Mouse (Mus musculus) liver, embryonic 13.5 days (tissue): ENCODE data around the gene Smim17. TPM values are rescaled to one million over a fixed set of nuclear protein-coding genes. Genes with fewer than 3 reads are reported as not detected.
"Not testable (repeated sequence)": the region's sequence is repeated elsewhere in the genome, so short reads cannot be mapped to it uniquely, and the experiment has no call there.

Experiments
- ATAC-seq: fragments of 200-750 bp; cut with Nextera tagmentation; 2 replicates; pipeline ENCODE4 v1.8.0; 2017; ENCODE audit warnings: low read depth, mild to moderate bottlenecking, moderate number of reproducible peaks, moderate library complexity
- DNase-seq: peaks from one replicate; pipeline ENCODE4 v3.0.0; 2022
- H3K27ac ChIP-seq: fragments of 300-500 bp; sonication (generic); 2 replicates; pipeline ENCODE4 v1.5.1; 2015; ENCODE audit warnings: moderate library complexity, mild to moderate bottlenecking, inconsistent platforms
- H3K27me3 ChIP-seq: fragments of 300-500 bp; sonication (generic); 2 replicates; pipeline ENCODE4 v1.6.1; 2015; ENCODE audit warnings: mild to moderate bottlenecking, inconsistent platforms
- H3K36me3 ChIP-seq: fragments of 300-500 bp; sonication (generic); 2 replicates; pipeline ENCODE4 v1.6.1; 2015; ENCODE audit warnings: mild to moderate bottlenecking, inconsistent platforms
- H3K4me1 ChIP-seq: fragments of 300-500 bp; sonication (generic); replicated peaks from 2 replicates; pipeline ENCODE4 v1.6.1; 2015; ENCODE audit warnings: inconsistent platforms
- H3K4me2 ChIP-seq: fragments of 300-500 bp; sonication (generic); 2 replicates; pipeline ENCODE4 v1.6.1; 2015; ENCODE audit warnings: inconsistent platforms, mild to moderate bottlenecking, moderate library complexity
- H3K4me3 ChIP-seq: fragments of 300-500 bp; sonication (generic); replicated peaks from 2 replicates; pipeline ENCODE4 v1.5.1; 2015; ENCODE audit warnings: mild to moderate bottlenecking, inconsistent platforms
- H3K9ac ChIP-seq: fragments of 300-500 bp; sonication (generic); 2 replicates; pipeline ENCODE4 v1.6.1; 2015; ENCODE audit warnings: mild to moderate bottlenecking, inconsistent platforms
- H3K9me3 ChIP-seq: fragments of 300-500 bp; sonication (generic); replicated peaks from 2 replicates; pipeline ENCODE4 v1.6.1; 2016; ENCODE audit warnings: inconsistent platforms
- WGBS: fragments of 180-500 bp; shearing (Covaris S2); methylation state at CpG from one replicate; pipeline ENCODE4 v1.1.7; 2015; ENCODE audit not compliant: insufficient replicate concordance; 5-methylcytosine and 5-hydroxymethylcytosine counted together
- polyA plus RNA-seq: library from polyadenylated mRNA; unstranded; fragments of >200 nt; fragmentation: Nextera tagmentation; extraction: Ambion mirVana; gene quantifications from 2 replicates; pipeline ENCODE4 v1.2.1, GENCODE M21; 2015

The Smim17 gene
- polyA plus RNA-seq, 1 experiment from 2014 or later = not detected

DNA sequence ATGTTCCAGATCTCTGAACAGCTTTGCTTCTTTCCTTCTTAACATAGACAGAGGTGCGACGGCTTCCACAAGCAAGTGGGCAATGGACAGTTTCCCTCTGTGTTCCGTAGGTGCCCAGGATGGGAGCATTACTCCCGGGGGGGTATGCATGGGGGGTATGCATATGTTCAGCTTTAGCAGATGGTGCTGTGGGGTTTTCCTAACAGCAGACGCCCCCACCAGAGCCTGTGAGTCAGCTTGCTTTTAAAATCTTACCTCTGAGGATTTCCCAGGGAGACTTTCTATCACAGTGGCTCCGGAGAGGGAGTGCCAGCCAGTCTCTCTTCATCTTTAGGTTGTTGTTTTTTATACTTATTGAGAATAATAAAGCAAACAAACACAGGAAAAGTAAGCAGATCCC, 21.4 kb downstream of the Smim17 start:
- 49% methylated on average over 6 of the region's 6 CpGs for WGBS
- no peak for ATAC-seq

DNA sequence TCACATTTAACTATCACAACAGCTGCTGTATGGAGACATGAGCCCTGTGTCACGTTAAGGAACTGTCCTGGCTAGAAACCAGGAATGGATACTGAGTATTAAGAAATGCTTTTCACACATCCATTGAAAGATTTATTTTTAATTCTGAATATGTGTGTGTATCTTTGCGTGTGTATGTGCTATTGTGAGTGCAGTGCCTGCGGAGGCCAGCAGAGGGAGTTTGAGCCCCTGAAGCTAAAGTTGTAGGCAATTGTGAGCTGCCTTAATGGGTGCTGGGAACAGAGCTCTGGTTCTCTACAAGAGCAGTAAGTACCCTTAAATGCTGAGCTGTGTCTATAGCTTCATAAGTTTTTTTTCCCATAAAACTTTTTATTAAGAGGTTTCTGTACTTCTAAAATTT, 30.9 kb downstream of the Smim17 start:
- Histone ChIP-seq H3K27ac (no peak overlapping the region), H3K9ac (no peak overlapping the region), H3K4me1 (no peaks in the 10 kb centered on the region), H3K27me3 (no peaks in the 10 kb centered on the region), H3K4me2 (no peak overlapping the region), H3K4me3 (no peak overlapping the region), H3K9me3 (peaks cover 4% of the 10 kb centered on the region; the same call in 1 of the 2 replicates), H3K36me3 (no peaks in the 10 kb centered on the region)
- DNase-seq = no peak
- 70% methylated on average over 3 of the region's 3 CpGs for WGBS
- no peak for ATAC-seq

More for the DNA sequence above, 21.4 kb downstream of the Smim17 start:
- no peaks in the 10 kb centered on the region for H3K36me3 ChIP-seq
- H3K4me2 ChIP-seq = no peak overlapping the region
- no peaks in the 10 kb centered on the region for H3K4me1 ChIP-seq
- H3K9me3 ChIP-seq = no peaks in the 10 kb centered on the region
- H3K27ac ChIP-seq = no peak overlapping the region
- no peaks in the 10 kb centered on the region for H3K27me3 ChIP-seq
- no peak overlapping the region for H3K4me3 ChIP-seq
- H3K9ac ChIP-seq = no peak overlapping the region
- DNase-seq = no peak

DNA sequence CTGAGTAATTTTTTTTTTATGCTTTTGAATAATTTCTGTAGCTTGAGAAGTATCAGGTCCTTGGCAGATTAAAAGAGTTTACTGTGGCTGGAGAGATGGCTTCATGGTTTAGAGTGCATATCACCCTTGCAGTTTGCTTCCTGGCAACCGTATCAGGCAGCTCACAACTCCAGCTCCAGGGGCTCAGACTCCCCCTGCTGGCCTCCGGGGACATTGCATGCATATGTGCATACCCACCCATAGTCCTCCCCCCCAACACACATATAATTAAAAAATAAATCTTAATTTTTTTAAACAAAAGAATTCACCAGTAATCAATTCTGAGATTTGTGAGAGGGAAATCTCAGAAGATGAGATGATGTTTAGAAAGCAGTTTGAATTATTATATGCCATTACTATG, 31.8 kb downstream of the Smim17 start:
- no peak for ATAC-seq
- Histone ChIP-seq H3K9me3 (peaks cover 4% of the 10 kb centered on the region; the same call in 1 of the 2 replicates), H3K36me3 (no peaks in the 10 kb centered on the region), H3K27me3 (no peaks in the 10 kb centered on the region), H3K4me1 (no peaks in the 10 kb centered on the region), H3K9ac (no peak overlapping the region), H3K4me2 (no peak overlapping the region), H3K27ac (no peak overlapping the region), H3K4me3 (no peak overlapping the region)
- 25% methylated on average over 2 of the region's 2 CpGs for WGBS
- peak; percentile 14 for DNase-seq

DNA sequence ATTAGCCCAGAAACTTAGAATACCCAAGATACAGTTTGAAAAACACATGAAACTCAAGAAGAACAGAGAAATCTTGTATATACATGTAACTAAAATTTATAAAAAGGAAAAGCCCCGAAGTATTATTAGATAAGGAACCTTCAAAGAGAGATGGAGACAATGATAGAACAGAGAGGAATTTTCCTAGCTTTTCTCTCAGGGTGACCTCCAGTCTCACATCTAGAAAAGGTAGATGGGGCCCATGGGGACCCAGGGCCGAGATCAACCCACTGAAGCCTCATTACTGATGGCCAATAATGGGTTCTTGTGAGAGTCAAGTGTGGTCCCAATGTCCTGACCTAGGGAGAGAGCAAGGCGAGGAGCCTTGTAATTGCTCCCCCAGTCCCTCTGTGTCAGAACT, 39.9 kb downstream of the Smim17 start, which contains the start of gene Olfr1344:
Gene Olfr1344, plus strand, starts transcription at position 301 of the 400 bp plus-strand sequence.
- H3K27ac ChIP-seq = no peak within 1 kb of the TSS
- no peaks in the 10 kb centered on the region for H3K36me3 ChIP-seq
- no peak within 1 kb of the TSS for H3K9ac ChIP-seq
- no peak for ATAC-seq
- no peak for DNase-seq
- no peaks in the 10 kb centered on the region for H3K27me3 ChIP-seq
- H3K4me1 ChIP-seq = no peaks in the 10 kb centered on the region
- WGBS = 41% methylated on average over 3 of the region's 3 CpGs
- H3K4me3 ChIP-seq = no peak within 1 kb of the TSS
- no peaks in the 10 kb centered on the region for H3K9me3 ChIP-seq
- H3K4me2 ChIP-seq = no peak within 1 kb of the TSS

DNA sequence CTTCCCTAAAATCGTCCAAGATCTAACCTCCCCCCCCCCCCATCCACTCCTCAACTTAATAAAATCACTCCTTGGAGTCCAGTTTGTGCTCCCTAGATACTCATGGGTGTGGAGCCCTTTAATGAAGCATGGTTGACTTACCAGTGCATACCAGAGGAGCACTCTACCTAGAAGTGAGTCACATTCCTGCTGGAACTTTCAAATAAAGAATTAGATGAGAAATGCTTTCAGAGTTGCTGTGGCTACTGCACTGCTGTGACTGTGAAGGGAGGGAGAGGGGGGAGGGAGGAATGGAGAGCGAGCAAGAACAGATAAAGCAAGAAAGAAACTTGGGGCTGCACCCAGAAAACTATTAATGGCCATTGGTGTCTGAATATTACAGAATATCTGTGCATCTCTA, 42.7 kb downstream of the Smim17 start:
- no peaks in the 10 kb centered on the region for H3K36me3 ChIP-seq
- no peak for DNase-seq
- no peaks in the 10 kb centered on the region for H3K4me1 ChIP-seq
- no peak overlapping the region for H3K27ac ChIP-seq
- H3K27me3 ChIP-seq = no peaks in the 10 kb centered on the region
- no peak overlapping the region for H3K4me2 ChIP-seq
- 33% methylated on average over 2 of the region's 2 CpGs for WGBS
- ATAC-seq = no peak
- no peak overlapping the region for H3K9ac ChIP-seq
- no peak overlapping the region for H3K4me3 ChIP-seq
- no peaks in the 10 kb centered on the region for H3K9me3 ChIP-seq

DNA sequence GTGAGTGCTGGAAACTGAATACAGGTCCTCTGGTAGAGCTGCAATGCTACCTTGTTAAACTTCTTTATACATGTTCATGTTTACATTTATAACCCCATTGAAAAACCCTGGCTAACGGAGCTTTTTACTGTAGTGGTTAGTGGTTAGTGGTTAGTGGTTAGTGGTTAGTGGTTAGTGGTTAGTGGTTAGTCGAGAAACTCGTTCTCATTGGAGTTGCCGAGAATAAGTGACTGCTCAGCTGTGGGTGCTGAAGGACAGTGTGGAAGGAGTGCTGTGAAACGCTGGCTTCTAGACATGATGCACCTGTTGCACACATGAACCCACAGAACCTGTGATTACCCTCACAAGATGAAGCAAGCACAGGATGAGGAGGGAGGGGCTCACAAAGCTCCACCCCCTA, 49.3 kb downstream of the Smim17 start:
- WGBS = 27% methylated on average over 5 of the region's 5 CpGs
- no peaks in the 10 kb centered on the region for H3K9me3 ChIP-seq
- no peak for ATAC-seq

GRCm38 (mm10) chr7:6455868-6456267, 57.4 kb downstream of the Smim17 start, which contains the start of gene Olfr1336:
Gene Olfr1336, plus strand, starts transcription at chr7:6456168.
- H3K9ac ChIP-seq = no peak within 1 kb of the TSS
- no peaks in the 10 kb centered on the region for H3K36me3 ChIP-seq
- no peaks in the 10 kb centered on the region for H3K4me1 ChIP-seq
- no peak within 1 kb of the TSS for H3K27ac ChIP-seq
- no peak within 1 kb of the TSS for H3K4me3 ChIP-seq
- no peak within 1 kb of the TSS for H3K4me2 ChIP-seq
- no peak for ATAC-seq
- no peak for DNase-seq
- no peaks in the 10 kb centered on the region for H3K9me3 ChIP-seq
- no peaks in the 10 kb centered on the region for H3K27me3 ChIP-seq

More for the DNA sequence above, 49.3 kb downstream of the Smim17 start:
- H3K4me3 ChIP-seq = no peak overlapping the region
- H3K36me3 ChIP-seq = no peaks in the 10 kb centered on the region
- H3K27me3 ChIP-seq = no peaks in the 10 kb centered on the region
- H3K4me1 ChIP-seq = no peaks in the 10 kb centered on the region
- no peak overlapping the region for H3K4me2 ChIP-seq
- no peak for DNase-seq
- no peak overlapping the region for H3K27ac ChIP-seq
- no peak overlapping the region for H3K9ac ChIP-seq

DNA sequence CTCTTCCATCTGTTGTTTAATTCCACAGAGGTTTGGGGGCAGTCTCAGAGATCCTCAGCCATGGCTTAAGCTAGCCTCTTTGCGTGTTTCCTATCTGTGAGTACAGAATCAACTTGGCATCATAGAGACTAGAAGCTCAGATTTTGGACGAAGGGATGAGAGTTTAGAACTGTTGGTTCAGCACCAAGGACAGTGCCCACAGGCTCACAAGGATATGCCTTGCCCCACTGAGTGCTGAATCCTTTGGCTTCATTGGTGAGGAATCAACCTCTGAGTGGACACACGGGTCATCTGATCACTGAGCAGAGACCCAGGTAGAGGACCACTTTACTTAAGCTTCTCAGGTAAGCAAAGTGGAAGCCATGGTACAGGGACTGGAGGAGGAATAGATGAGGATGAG, 57.9 kb downstream of the Smim17 start:
- WGBS = 33% methylated on average over 3 of the region's 3 CpGs
- Histone ChIP-seq H3K4me3 (no peak overlapping the region), H3K36me3 (no peaks in the 10 kb centered on the region), H3K9ac (no peak overlapping the region), H3K27me3 (no peaks in the 10 kb centered on the region), H3K9me3 (no peaks in the 10 kb centered on the region), H3K4me2 (no peak overlapping the region), H3K27ac (no peak overlapping the region), H3K4me1 (no peaks in the 10 kb centered on the region)
- DNase-seq (no peak), ATAC-seq (no peak)

DNA sequence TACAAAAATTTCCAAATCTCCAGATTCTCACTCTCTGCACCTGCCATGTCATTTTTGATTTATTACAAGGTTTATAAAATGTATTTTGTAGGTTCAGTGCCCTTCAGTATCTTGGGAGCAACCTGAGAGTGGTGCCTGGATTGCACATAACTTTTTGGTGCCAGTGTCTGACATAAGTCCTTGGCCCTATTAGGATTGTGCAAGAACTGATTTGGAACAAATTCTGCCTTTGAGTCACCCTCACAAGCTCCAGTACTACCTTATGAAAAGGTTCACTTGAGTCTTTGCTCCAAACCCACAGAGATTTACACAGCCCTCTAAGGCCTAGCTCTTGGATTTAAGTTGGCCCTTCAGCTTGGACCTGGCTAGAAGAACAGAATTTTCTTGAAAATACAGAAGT, 68.4 kb downstream of the Smim17 start, which contains the start of gene Olfr1346:
Gene Olfr1346, plus strand, starts transcription at position 151 of the 400 bp plus-strand sequence.
- Histone ChIP-seq H3K4me3 (no peak within 1 kb of the TSS), H3K9me3 (no peaks in the 10 kb centered on the region), H3K27me3 (no peaks in the 10 kb centered on the region), H3K4me1 (no peaks in the 10 kb centered on the region), H3K4me2 (no peak within 1 kb of the TSS), H3K27ac (no peak within 1 kb of the TSS), H3K36me3 (no peaks in the 10 kb centered on the region), H3K9ac (no peak within 1 kb of the TSS)
- DNase-seq (no peak), ATAC-seq (no peak)

DNA sequence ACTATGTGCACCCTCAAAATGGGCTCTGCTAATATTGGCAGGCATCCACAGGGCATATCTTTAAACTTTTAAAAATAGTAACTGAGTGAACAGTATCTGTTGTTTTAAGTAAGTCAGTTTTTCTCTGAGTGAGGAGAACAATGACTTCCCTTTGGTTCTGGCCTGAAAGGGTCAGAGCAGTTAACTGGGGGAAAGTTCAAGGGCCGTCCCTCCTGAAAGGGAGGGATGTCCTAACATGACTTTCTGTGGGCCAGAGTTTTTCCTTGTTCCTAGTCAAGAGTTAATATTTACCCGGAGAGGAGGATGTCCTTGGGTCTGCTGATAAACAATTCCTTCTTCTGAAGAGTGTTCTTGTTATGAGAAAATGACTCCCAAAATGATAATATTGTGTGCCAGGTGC, 79.1 kb downstream of the Smim17 start:
- not testable (repeated sequence) for H3K4me3 ChIP-seq, H3K27ac ChIP-seq, H3K9ac ChIP-seq, H3K4me1 ChIP-seq, H3K27me3 ChIP-seq, ATAC-seq, H3K4me2 ChIP-seq, H3K36me3 ChIP-seq, DNase-seq, H3K9me3 ChIP-seq
- WGBS = 42% methylated on average over 2 of the region's 2 CpGs
